Mouse (Mus musculus): ENCODE results near the gene Itga6. TPM values are rescaled to one million over a fixed set of nuclear protein-coding genes. Genes with fewer than 3 reads are reported as not detected.
"Not testable (repeated sequence)": the region's sequence is repeated elsewhere in the genome, so short reads cannot be mapped to it uniquely, and the experiment has no call there.

Gene Itga6
- 48.9 and 71.3 TPM in 2 replicates for polyA plus RNA-seq (2012; rRNA removed)

- DNase-seq (ENCODE audit: low read depth) = no peak
These were observed at the start of gene Itga6 for GRCm38 (mm10) chr2:71745610-71746374. Itga6 (plus strand) TSS chr2:71745616.

DNA sequence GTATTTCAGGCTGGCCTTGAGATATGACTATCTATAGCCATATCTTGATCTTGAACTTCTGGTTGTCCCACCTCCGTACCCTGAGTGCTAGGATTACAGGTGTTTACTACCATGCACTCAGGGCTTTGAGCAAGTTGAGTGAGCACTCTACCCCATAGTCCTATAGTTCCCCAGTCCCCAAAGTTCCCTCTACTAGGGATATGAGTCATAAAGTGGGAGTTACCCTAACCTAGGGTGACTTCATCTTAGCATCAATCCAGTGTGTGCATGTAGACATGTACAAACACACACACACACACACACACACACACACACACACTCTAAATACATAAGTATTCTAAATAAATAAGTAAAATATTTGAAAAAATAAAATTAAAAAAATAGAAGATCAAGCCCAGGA lies 48.6 kb upstream of the Itga6 start:
- no peak for DNase-seq (ENCODE audit: low read depth)

DNA sequence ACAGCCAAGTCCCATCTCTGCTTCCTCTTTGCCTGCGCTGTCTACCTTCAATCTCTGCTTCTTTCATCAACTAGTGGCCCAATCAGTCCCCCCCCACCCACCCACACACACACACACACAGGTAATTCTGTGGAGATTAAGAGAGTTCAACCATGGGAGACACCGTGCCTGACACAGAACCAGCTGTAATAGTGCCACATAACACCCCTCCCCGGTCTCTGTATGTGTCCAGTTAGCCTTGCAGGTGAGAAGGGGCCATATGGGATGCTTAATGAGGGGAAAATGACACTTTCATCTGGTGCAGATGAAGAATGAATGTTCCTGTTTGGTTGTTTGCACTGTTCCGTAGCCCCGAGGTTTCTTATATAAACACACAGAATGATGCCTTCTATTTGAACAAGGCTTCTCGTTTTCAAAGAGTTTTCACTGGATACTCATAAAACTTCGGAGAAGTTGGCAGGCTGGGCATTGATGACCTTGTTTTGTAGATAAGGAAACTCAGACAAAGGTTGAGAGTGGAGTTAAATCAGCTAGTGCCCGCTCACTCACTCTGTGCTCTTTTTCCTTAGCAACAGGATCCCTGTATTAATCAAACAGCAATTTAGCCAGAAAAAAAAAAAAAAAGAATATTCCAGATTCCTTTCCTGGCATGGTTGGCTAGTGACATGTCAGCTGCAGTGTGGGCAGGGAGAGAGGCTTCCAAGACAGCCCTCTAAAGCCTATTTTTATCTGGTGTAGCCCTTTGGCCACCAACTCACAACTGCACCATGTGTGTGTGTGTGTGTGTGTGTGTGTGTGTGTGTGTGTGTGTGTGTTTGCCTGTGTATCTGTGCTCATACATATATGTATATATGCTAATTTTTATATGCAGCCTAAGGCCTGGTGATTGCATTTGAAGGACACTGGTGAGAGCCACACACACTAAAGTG lies 47.7 kb upstream of the Itga6 start:
- DNase-seq (ENCODE audit: low read depth) = no peak

GRCm38 (mm10) chr2:71698366-71698765 lies 47.0 kb upstream of the Itga6 start:
- no peak for DNase-seq (ENCODE audit: low read depth)

- DNase-seq (ENCODE audit: low read depth) = no peak
These were observed 46.5 kb upstream of the Itga6 start for GRCm38 (mm10) chr2:71698942-71699341.

GRCm38 (mm10) chr2:71701341-71701740 lies 44.1 kb upstream of the Itga6 start:
- DNase-seq (ENCODE audit: low read depth) = no peak

- no peak for DNase-seq (ENCODE audit: low read depth)
These were observed 41.1 kb upstream of the Itga6 start for GRCm38 (mm10) chr2:71704309-71704708.

- DNase-seq (ENCODE audit: low read depth) = no peak
These were observed 36.5 kb upstream of the Itga6 start for GRCm38 (mm10) chr2:71708886-71709285.

DNA sequence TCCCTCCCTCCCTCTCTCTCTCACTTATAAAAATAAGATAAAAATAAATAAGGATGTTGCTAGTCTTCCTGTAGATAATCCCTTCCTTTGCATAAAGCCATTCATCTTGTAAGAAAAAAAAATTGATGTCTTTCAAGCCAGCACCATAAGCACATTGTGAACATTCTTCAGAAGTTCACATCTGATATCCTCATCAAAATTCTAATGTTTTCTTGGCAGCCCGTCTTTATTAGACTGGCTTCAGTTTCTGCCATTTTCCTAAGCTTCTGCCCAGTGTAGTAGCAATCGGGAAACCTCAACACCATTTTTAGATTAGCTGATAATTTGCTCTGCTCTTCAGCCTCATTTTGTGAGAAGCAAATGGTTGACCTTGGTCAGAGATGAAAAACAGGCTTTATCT lies 33.8 kb upstream of the Itga6 start:
- no peak for DNase-seq (ENCODE audit: low read depth)

- DNase-seq (ENCODE audit: low read depth) = no peak
These were observed 31.0 kb upstream of the Itga6 start for GRCm38 (mm10) chr2:71714416-71714815.

- DNase-seq (ENCODE audit: low read depth) = no peak
These were observed 26.4 kb upstream of the Itga6 start for GRCm38 (mm10) chr2:71719005-71719386.

DNA sequence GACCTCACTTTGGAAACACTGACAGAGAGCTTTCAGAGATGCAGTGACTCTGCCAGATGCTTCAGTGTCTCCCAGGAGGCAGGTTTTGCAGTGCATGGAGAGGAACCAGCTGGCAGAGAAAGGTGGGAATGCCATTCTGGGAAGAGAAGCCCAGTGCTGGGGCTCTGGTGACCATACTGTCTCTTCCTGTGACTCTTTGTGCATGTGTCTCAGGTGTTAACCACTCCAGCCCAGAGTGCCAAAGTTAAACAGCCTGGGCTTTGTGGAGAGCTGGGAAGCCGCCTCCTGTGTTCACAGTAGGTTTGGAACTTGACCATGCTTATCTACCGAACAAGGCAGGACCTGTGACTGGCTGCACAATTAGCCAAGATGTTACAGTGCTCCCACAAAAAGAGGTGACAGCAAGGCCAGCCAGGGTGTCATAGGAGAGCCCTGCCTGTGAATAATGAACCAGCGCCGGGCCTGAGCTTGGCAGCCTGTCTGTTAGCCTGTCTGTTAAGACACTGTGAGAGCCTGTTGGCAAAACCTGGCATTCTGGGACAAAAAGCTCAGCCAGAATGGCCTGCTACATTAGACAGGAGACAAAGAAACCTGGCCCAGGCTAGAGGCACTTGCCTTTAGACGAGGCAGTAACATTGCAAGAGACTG lies 25.9 kb upstream of the Itga6 start:
- no peak for DNase-seq (ENCODE audit: low read depth)

- DNase-seq (ENCODE audit: low read depth) = not testable (repeated sequence)
These were observed 24.9 kb upstream of the Itga6 start for GRCm38 (mm10) chr2:71720556-71720955.

- DNase-seq (ENCODE audit: low read depth) = no peak
These were observed 22.5 kb upstream of the Itga6 start for GRCm38 (mm10) chr2:71722913-71723312.

DNA sequence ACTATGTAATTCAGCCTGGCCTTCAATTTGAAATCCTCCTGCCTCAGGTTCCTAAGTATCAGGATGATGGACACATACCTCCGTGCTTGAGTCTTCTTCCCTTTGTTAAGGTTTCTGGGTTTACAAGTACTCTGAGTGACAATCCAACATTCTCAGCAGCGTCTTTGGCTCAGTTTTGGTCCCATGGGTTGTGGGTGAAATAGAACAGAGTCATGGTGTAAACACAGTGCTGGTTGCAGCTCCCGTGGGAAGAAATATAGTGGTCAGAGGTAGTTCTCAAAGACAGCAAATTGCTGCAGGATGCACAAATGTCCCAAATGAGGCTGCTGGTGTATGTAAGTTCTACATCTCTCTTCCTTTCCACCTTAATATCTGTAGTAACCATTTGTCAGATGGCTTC lies 21.8 kb upstream of the Itga6 start:
- no peak for DNase-seq (ENCODE audit: low read depth)

GRCm38 (mm10) chr2:71724028-71724427 lies 21.4 kb upstream of the Itga6 start:
- no peak for DNase-seq (ENCODE audit: low read depth)

- DNase-seq (ENCODE audit: low read depth) = no peak
These were observed 20.0 kb upstream of the Itga6 start for GRCm38 (mm10) chr2:71725446-71725845.

GRCm38 (mm10) chr2:71726883-71727676 lies 18.3 kb upstream of the Itga6 start:
- DNase-seq (ENCODE audit: low read depth) = no peak

GRCm38 (mm10) chr2:71728341-71728740 lies 17.1 kb upstream of the Itga6 start:
- DNase-seq (ENCODE audit: low read depth) = no peak

GRCm38 (mm10) chr2:71728796-71729195 lies 16.6 kb upstream of the Itga6 start:
- no peak for DNase-seq (ENCODE audit: low read depth)
